Mouse (Mus musculus) retina, postnatal 7 days (tissue): ENCODE measurements around the gene Dusp9.
A peak's percentile ranks its signal among the peaks of the same experiment; 100 is the strongest.

ENCODE experiments used
- DNase-seq: peaks from one replicate; pipeline ENCODE4 v3.0.0-alpha.2; 2012; ENCODE audit warnings: low read depth, low spot score

Gene Dusp9

GRCm38 (mm10) chrX:73663143-73663542 is 23.9 kb downstream of the Dusp9 start:
- DNase-seq, result no peak

- DNase-seq, result peak; percentile 67
Measured at GRCm38 (mm10) chrX:73672031-73672431, 32.8 kb downstream of the Dusp9 start.

GRCm38 (mm10) chrX:73672879-73673618 is 33.8 kb downstream of the Dusp9 start, which contains the start of gene Slc6a8:
Gene Slc6a8 (plus strand): TSS chrX:73673150.
- no peak for DNase-seq

- DNase-seq, result no peak
Measured at GRCm38 (mm10) chrX:73673619-73673967, 34.4 kb downstream of the Dusp9 start.

- DNase-seq, result no peak
Measured at GRCm38 (mm10) chrX:73673968-73674661, 34.9 kb downstream of the Dusp9 start.

GRCm38 (mm10) chrX:73675231-73675630 is 36.0 kb downstream of the Dusp9 start:
- no peak for DNase-seq

- DNase-seq, result no peak
Measured at GRCm38 (mm10) chrX:73676668-73677067, 37.4 kb downstream of the Dusp9 start.

- DNase-seq, result no peak
Measured at GRCm38 (mm10) chrX:73684156-73684555, 44.9 kb downstream of the Dusp9 start.

GRCm38 (mm10) chrX:73684978-73685377 is 45.8 kb downstream of the Dusp9 start:
- DNase-seq, result no peak

GRCm38 (mm10) chrX:73685629-73686028 is 46.4 kb downstream of the Dusp9 start:
- DNase-seq, result no peak

- no peak for DNase-seq
Measured at GRCm38 (mm10) chrX:73690917-73691629, 51.9 kb downstream of the Dusp9 start.
